Mouse (Mus musculus): ENCODE measurements around the gene Pilrb1.

GRCm38 (mm10) chr5:137875054-137875453, 17.1 kb upstream of the Pilrb1 start:
- TF ChIP-seq CTCF (IDR thresholded peaks at IDR 0.05) (no peak), POLR2A (IDR thresholded peaks at IDR 0.05; ENCODE audit: insufficient read depth, low read depth, low read length) (no peak), EP300 (IDR thresholded peaks at IDR 0.05; ENCODE audit: insufficient read depth, low read depth, low read length) (no peak)
